Mouse (Mus musculus) heart, postnatal 25 days (tissue): ENCODE data around the gene Vmn1r210. TPM values are rescaled to one million over a fixed set of nuclear protein-coding genes. Genes with fewer than 3 reads are reported as not detected.
"Not testable (repeated sequence)": the region's sequence is repeated elsewhere in the genome, so short reads cannot be mapped to it uniquely, and the experiment has no call there.

Experiments
- DNase-seq: peaks from one replicate; pipeline ENCODE4 v3.0.0; 2022; ENCODE audit warnings: low spot score
- intact Hi-C: fragments of 180-260 bp; cut with DNase I; formaldehyde crosslinking; loops from one replicate; pipeline ENCODE4 v1.15.1; 2025
- total RNA-seq, 2 experiments: library from RNA; stranded (reverse); gene quantifications; 2 replicates each; pipeline ENCODE4 v1.2.3; 2021

Gene Vmn1r210
- not detected for total RNA-seq

- DNase-seq: no peak
- intact Hi-C loops: no loop called here
Measured at GRCm38 (mm10) chr13:22831248-22831647, at the start of gene Vmn1r210. Gene Vmn1r210, minus strand, starts transcription at chr13:22831348.

- DNase-seq: no peak
- intact Hi-C loops: no loop called here
Measured at GRCm38 (mm10) chr13:22879257-22879656, 48.1 kb upstream of the Vmn1r210 start.

- intact Hi-C loops: no loop called here
- no peak for DNase-seq
Measured at GRCm38 (mm10) chr13:22857461-22857860, 26.3 kb upstream of the Vmn1r210 start, which contains the start of gene Vmn1r211. Gene Vmn1r211, minus strand, starts transcription at chr13:22857561.

- no peak for DNase-seq
- intact Hi-C loops: no loop called here
Measured at GRCm38 (mm10) chr13:22854760-22855159, 23.6 kb upstream of the Vmn1r210 start.

GRCm38 (mm10) chr13:22846798-22847197 is 15.7 kb upstream of the Vmn1r210 start:
- intact Hi-C loops: no loop called here
- no peak for DNase-seq

GRCm38 (mm10) chr13:22844304-22844703 is 13.2 kb upstream of the Vmn1r210 start:
- intact Hi-C loops: not testable (repeated sequence)

GRCm38 (mm10) chr13:22829395-22829794 is 1.8 kb downstream of the Vmn1r210 start:
- intact Hi-C loops, DNase-seq: not testable (repeated sequence)

More at GRCm38 (mm10) chr13:22844304-22844703, 13.2 kb upstream of the Vmn1r210 start:
- DNase-seq: not testable (repeated sequence)

GRCm38 (mm10) chr13:22821601-22822000 is 9.5 kb downstream of the Vmn1r210 start:
- DNase-seq, intact Hi-C loops: not testable (repeated sequence)

- DNase-seq, intact Hi-C loops: not testable (repeated sequence)
Measured at GRCm38 (mm10) chr13:22809582-22809981, 21.6 kb downstream of the Vmn1r210 start, which contains the start of gene Vmn1r209. Gene Vmn1r209, minus strand, starts transcription at chr13:22809682.

GRCm38 (mm10) chr13:22788096-22788495 is 43.1 kb downstream of the Vmn1r210 start:
- DNase-seq, intact Hi-C loops: not testable (repeated sequence)

- intact Hi-C loops: not testable (repeated sequence)
Measured at GRCm38 (mm10) chr13:22784159-22784558, 47.0 kb downstream of the Vmn1r210 start.

GRCm38 (mm10) chr13:22777300-22777699 is 53.8 kb downstream of the Vmn1r210 start, which contains the start of gene Vmn1r208:
Gene Vmn1r208, minus strand, starts transcription at chr13:22777400.
- intact Hi-C loops, DNase-seq: not testable (repeated sequence)

More at GRCm38 (mm10) chr13:22784159-22784558, 47.0 kb downstream of the Vmn1r210 start:
- DNase-seq: not testable (repeated sequence)

Other genes starting within 250 kb of the Vmn1r210 start
- gene Vmn1r205, start 238.3 kb downstream of the Vmn1r210 start, total RNA-seq: not detected
- gene Vmn1r206, start 207.1 kb downstream of the Vmn1r210 start, total RNA-seq: not detected
- not detected for gene Vmn1r207-ps, start 101.7 kb downstream of the Vmn1r210 start, total RNA-seq
- not detected for gene Vmn1r208, start 53.9 kb downstream of the Vmn1r210 start, total RNA-seq
- not detected for gene Vmn1r209, start 21.7 kb downstream of the Vmn1r210 start, total RNA-seq
- not detected for gene Vmn1r211, start 26.2 kb upstream of the Vmn1r210 start, total RNA-seq
- not detected for gene Vmn1r212, start 52.9 kb upstream of the Vmn1r210 start, total RNA-seq
- gene Vmn1r213, start 176.3 kb upstream of the Vmn1r210 start, total RNA-seq: not detected
- gene Vmn1r214, start 199.1 kb upstream of the Vmn1r210 start, total RNA-seq: not detected
- gene Vmn1r215, start 236.7 kb upstream of the Vmn1r210 start, total RNA-seq: not detected